Mouse (Mus musculus) lung, postnatal 0 days (tissue): ENCODE measurements at regions not wholly inside any gene's neighbourhood (a gene's known extent, or its start where the extent isn't known, plus 50 kb on each side); places are given as distances from the start of the nearest gene placed in this dataset.

Experiments
- CTCF ChIP-seq: IDR thresholded peaks from 2 replicates; pipeline ENCODE4 v1.5.1; 2016; ENCODE audit warnings: antibody characterized with exemption, mild to moderate bottlenecking
- EP300 ChIP-seq: IDR thresholded peaks from 2 replicates; pipeline ENCODE4 v1.6.1; 2016; ENCODE audit warnings: antibody characterized with exemption, mild to moderate bottlenecking, control low read depth

GRCm38 (mm10) chr15:3672586-3672985, 89.3 kb upstream of the Ghr start:
- TF ChIP-seq CTCF (no peak), EP300 (no peak)
